Mouse (Mus musculus): ENCODE data around the gene Heatr6.

Heatr6 gene

GRCm38 (mm10) chr11:83747376-83748265 is 5.9 kb upstream of the Heatr6 start:
- no peak for DNase-seq

GRCm38 (mm10) chr11:83754227-83754626 is 731 bp downstream of the Heatr6 start:
- no peak for DNase-seq

GRCm38 (mm10) chr11:83767306-83767705 is 13.8 kb downstream of the Heatr6 start:
- DNase-seq: no peak

GRCm38 (mm10) chr11:83768976-83769375 is 15.5 kb downstream of the Heatr6 start:
- no peak for DNase-seq

- no peak for DNase-seq
Measured at GRCm38 (mm10) chr11:83771014-83771413, 17.5 kb downstream of the Heatr6 start.

- no peak for DNase-seq
Measured at GRCm38 (mm10) chr11:83772341-83772740, 18.8 kb downstream of the Heatr6 start.

- no peak for DNase-seq
Measured at GRCm38 (mm10) chr11:83773691-83774090, 20.2 kb downstream of the Heatr6 start.

- DNase-seq: no peak
Measured at GRCm38 (mm10) chr11:83774324-83774723, 20.8 kb downstream of the Heatr6 start.

- DNase-seq: no peak
Measured at GRCm38 (mm10) chr11:83776798-83777197, 23.3 kb downstream of the Heatr6 start.

GRCm38 (mm10) chr11:83783931-83784600 is 30.6 kb downstream of the Heatr6 start:
- DNase-seq: no peak

- peak in 1 of 2 experiments; percentile 59 for DNase-seq
Measured at GRCm38 (mm10) chr11:83784661-83785060, 31.2 kb downstream of the Heatr6 start.

GRCm38 (mm10) chr11:83785366-83785765 is 31.9 kb downstream of the Heatr6 start:
- peak; percentile 69 to 77 for DNase-seq

- peak; percentile 83 to 90 for DNase-seq
Measured at GRCm38 (mm10) chr11:83786835-83787234, 33.3 kb downstream of the Heatr6 start.

GRCm38 (mm10) chr11:83787401-83788021 is 34.0 kb downstream of the Heatr6 start:
- DNase-seq: no peak

- DNase-seq: peak; percentile 44 to 79
Measured at GRCm38 (mm10) chr11:83788331-83788730, 34.8 kb downstream of the Heatr6 start.

GRCm38 (mm10) chr11:83789259-83789658 is 35.8 kb downstream of the Heatr6 start:
- DNase-seq: no peak

GRCm38 (mm10) chr11:83791133-83791532 is 37.6 kb downstream of the Heatr6 start:
- no peak for DNase-seq

GRCm38 (mm10) chr11:83792316-83792914 is 38.9 kb downstream of the Heatr6 start:
- DNase-seq: peak; percentile 59 to 87

- DNase-seq: peak; percentile 80 to 91
Measured at GRCm38 (mm10) chr11:83793264-83793663, 39.8 kb downstream of the Heatr6 start.

- DNase-seq: peak; percentile 39 to 40
Measured at GRCm38 (mm10) chr11:83796112-83796511, 42.6 kb downstream of the Heatr6 start.

- DNase-seq: peak; percentile 77 to 94
Measured at GRCm38 (mm10) chr11:83796980-83797608, 43.6 kb downstream of the Heatr6 start.

GRCm38 (mm10) chr11:83799871-83800430 is 46.5 kb downstream of the Heatr6 start:
- peak; percentile 43 to 81 for DNase-seq
